Comparison of ENCODE assay signal across 8 mouse cellular contexts in the genomic region with DNA sequence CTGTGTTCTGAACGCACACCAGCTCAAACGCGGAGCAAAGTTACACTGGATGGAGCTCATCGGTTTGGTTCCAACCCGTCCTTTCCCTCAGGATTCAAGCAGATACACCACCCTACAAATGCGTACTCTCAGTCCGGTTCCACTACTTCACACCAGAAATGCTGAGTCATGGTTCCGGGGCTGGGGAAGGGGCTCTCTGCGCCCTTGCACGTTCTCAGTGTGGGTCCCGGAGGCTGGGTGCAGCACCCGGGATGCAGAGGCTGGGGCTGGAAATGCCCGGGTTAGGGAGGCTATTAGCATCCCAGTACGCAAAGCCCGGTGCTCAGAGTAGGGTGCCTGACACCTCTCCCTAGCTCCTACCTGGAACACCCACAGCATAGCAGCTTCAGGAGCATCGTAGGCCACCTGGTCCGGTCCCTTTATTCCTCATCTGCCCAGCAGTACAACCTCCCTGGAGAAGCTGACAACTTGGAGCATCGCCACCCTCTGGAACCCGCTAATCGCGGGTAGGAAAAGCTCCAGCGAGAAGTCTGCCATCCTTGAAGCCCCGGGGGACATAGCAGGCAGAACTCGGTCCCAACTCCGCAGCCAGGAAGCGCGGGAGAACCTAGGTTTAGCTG. TPM values are rescaled to one million over a fixed set of nuclear protein-coding genes. Genes with fewer than 3 reads are reported as not detected.
A peak's percentile ranks its signal among the peaks of the same experiment; 100 is the strongest.
DNase-seq lines count a peak whose midpoint lies in the region; ATAC-seq lines count a peak whose summit lies in the region.

No protein-coding gene starts in this region.

- peak overlapping the region; percentile 80; the same call in 1 of the 2 replicates for H3K27ac ChIP-seq in hindbrain, embryonic 15.5 days (replicated peaks)
- no peak overlapping the region for H3K27ac ChIP-seq in midbrain, embryonic 14.5 days (replicated peaks; ENCODE audit: low read depth, low read length)

- H3K4me1 ChIP-seq in hindbrain, embryonic 15.5 days (replicated peaks) = peaks cover 33% of the 10 kb centered on the region
- peaks cover 18% of the 10 kb centered on the region for H3K4me1 ChIP-seq in midbrain, embryonic 14.5 days (ENCODE audit: control insufficient read depth, insufficient read depth, low read length)

- H3K36me3 ChIP-seq in hindbrain, embryonic 15.5 days = no peaks in the 10 kb centered on the region
- no peaks in the 10 kb centered on the region for H3K36me3 ChIP-seq in midbrain, embryonic 14.5 days (ENCODE audit: control insufficient read depth, insufficient read depth, low read length)

- H3K4me2 ChIP-seq in hindbrain, embryonic 15.5 days = peak overlapping the region; percentile 92
- peak overlapping the region; percentile 68 for H3K4me2 ChIP-seq in midbrain, embryonic 14.5 days (ENCODE audit: low read length)

- H3K9me3 ChIP-seq in hindbrain, embryonic 15.5 days = no peaks in the 10 kb centered on the region
- H3K9me3 ChIP-seq in midbrain, embryonic 14.5 days (ENCODE audit: control insufficient read depth, low read length) = no peaks in the 10 kb centered on the region

- H3K4me3 ChIP-seq in hindbrain, embryonic 15.5 days = peak overlapping the region; percentile 87
- peak overlapping the region; percentile 65 for H3K4me3 ChIP-seq in midbrain, embryonic 14.5 days (replicated peaks; ENCODE audit: low read depth, low read length)

- peak; percentile 14 to 24 for DNase-seq in adrenal gland, adult 18-20 months (ENCODE audit: low spot score in 2 of 2)
- DNase-seq in adrenal gland, postnatal 4 days (ENCODE audit: low spot score in 2 of 2) = no peak
- peak; percentile 8 for DNase-seq in adrenal gland, postnatal 25 days
- peak; percentile 20 to 23 for DNase-seq in frontal cortex, postnatal 25 days (ENCODE audit: low spot score in 2 of 2)
- DNase-seq in left cerebral cortex, postnatal 4 days = peak; percentile 20
- DNase-seq in midbrain, embryonic 14.5 days = peak; percentile 68
- peak; percentile 18 for DNase-seq in yolk sac, embryonic 10.5 days (ENCODE audit: low spot score)

- H3K27me3 ChIP-seq in hindbrain, embryonic 15.5 days = no peaks in the 10 kb centered on the region; the same call in 1 of the 2 replicates
- peaks cover 14% of the 10 kb centered on the region for H3K27me3 ChIP-seq in midbrain, embryonic 14.5 days (ENCODE audit: control insufficient read depth, insufficient read depth, low read length)

- ATAC-seq in hindbrain, embryonic 15.5 days (ENCODE audit: low FRiP score, low read depth) = peak; percentile 21; the same call in 1 of the 2 replicates
- no peak for ATAC-seq in midbrain, embryonic 14.5 days (ENCODE audit: low FRiP score, low TSS enrichment)

- intact Hi-C loops in left cerebral cortex, postnatal 4 days (cut with DNase I) = loop anchor here (10.0 kb wide), 3 partner anchors 132 to 302 kb away; no protein-coding TSS in a partner anchor

- under 1% methylated on average over 27 of the region's 27 CpGs for WGBS in hindbrain, embryonic 15.5 days
- WGBS in midbrain, embryonic 14.5 days = under 1% methylated on average over 27 of the region's 27 CpGs

- peak overlapping the region; percentile 81 for H3K9ac ChIP-seq in hindbrain, embryonic 15.5 days
- H3K9ac ChIP-seq in midbrain, embryonic 14.5 days (replicated peaks; ENCODE audit: low read length) = peak overlapping the region; percentile 81

RNA-seq across cellular contexts. Expression of gene Tmtc1, which starts 1.4 kb away (rescaled TPM):
- total RNA-seq in adrenal gland, adult 18-20 months (2021) = 10 to 100 TPM; 12.3 to 12.9 TPM
- total RNA-seq in adrenal gland, postnatal 4 days (2021) = 10 to 100 TPM; 10.2 to 12.4 TPM
- 11.6 and 13.1 TPM in 2 replicates for total RNA-seq in adrenal gland, postnatal 25 days (2021)
- 3.1 and 3.6 TPM in 2 replicates for polyA plus RNA-seq in hindbrain, embryonic 15.5 days (2015; fragmentation: Nextera tagmentation; extraction: Ambion mirVana)
- 10 to 100 TPM; 36.7 to 37.5 TPM for total RNA-seq in left cerebral cortex, postnatal 4 days (2021)
- 2.4 and 3.1 TPM in 2 replicates for polyA plus RNA-seq in midbrain, embryonic 14.5 days (2014; fragmentation: Nextera tagmentation; extraction: Ambion mirVana)

Comparison
In these comparisons a context has a peak if more than half of its experiments do, and no peak if none do; other contexts are left out.
1. DNase-seq: peak in adrenal gland, adult 18-20 months (2 of 2), adrenal gland, postnatal 25 days (single experiment), frontal cortex, postnatal 25 days (2 of 2), left cerebral cortex, postnatal 4 days (single experiment), midbrain, embryonic 14.5 days (single experiment) and yolk sac, embryonic 10.5 days (single experiment); none in adrenal gland, postnatal 4 days (0 of 2).